11 mouse cellular contexts compared by ENCODE assay signal in the genomic region with DNA sequence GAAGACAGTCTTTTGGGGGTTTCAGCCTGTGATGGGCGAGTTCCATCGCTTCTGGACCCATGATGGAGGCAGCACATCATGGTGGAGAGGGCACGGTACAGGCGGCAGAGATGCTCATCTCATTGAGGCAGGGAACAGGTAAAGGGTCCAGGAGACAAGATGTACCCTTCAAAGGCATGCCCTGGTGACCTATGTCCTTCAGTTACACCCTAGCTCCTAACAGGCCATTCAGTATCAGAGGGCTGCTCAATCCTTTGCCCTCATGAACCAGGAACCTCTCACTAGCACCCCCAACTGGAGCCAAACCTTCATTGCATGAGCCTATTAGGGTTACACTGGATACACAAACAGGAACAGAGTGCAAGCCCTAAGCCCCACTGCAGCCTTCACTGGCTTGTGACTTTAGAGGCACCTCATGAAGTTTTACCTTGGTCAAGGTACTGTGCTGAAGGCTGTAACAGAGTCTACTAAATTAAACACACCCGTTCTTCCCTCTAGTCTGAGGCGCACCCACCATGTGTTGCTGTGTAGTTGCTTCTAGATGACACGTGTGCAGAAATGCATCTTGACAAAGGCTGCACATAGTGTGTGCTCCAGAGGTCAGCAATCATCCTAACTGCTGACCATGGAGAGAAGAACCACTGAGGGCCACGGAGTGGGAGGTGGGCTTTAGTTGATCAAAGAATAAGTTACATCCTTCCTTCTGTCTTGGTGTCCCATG. TPM values are rescaled to one million over a fixed set of nuclear protein-coding genes. Genes with fewer than 3 reads are reported as not detected.
DNase-seq lines count a peak whose midpoint lies in the region; ATAC-seq and TF ChIP-seq lines count a peak whose summit lies in the region.
"Had no signal": no experiment of that assay in that cellular context is flagged by ENCODE, and none has a peak within 500 bp of the region (broad histone marks: within the 10 kb centered on the region; RNA-seq: fewer than 3 reads in every experiment).

No protein-coding gene starts in this region.

- H3K9ac ChIP-seq in heart, embryonic 11.5 days (ENCODE audit: low read depth, low read length), result no peak overlapping the region
- no peak overlapping the region for H3K9ac ChIP-seq in forebrain, postnatal 0 days
- H3K9ac ChIP-seq: lung, embryonic 15.5 days had no signal

- no peaks in the 10 kb centered on the region for H3K36me3 ChIP-seq in heart, embryonic 11.5 days (ENCODE audit: control insufficient read depth, insufficient read depth, low read length)
- peaks cover 4% of the 10 kb centered on the region for H3K36me3 ChIP-seq in G1E (replicated peaks)
- H3K36me3 ChIP-seq in forebrain, postnatal 0 days (ENCODE audit: insufficient read depth), result no peaks in the 10 kb centered on the region
- H3K36me3 ChIP-seq: lung, embryonic 15.5 days had no signal

- no peak for DNase-seq in heart, postnatal 36 days
- no peak for DNase-seq in G1E (ENCODE audit: low spot score)
- no peak for DNase-seq in forebrain, postnatal 0 days
- no peak for DNase-seq in Muller cell, postnatal 12 days (ENCODE audit: inconsistent ontology term)
- no peak for DNase-seq in gastrocnemius, adult 8-10 months (ENCODE audit: low spot score in 2 of 2)
- no peak for DNase-seq in adrenal gland, postnatal 25 days

- 59% methylated on average over 8 of the region's 8 CpGs for WGBS in heart, embryonic 11.5 days (ENCODE audit: insufficient replicate concordance)
- 65% methylated on average over 8 of the region's 8 CpGs for WGBS in forebrain, postnatal 0 days

- H3K4me3 ChIP-seq in heart, embryonic 11.5 days (ENCODE audit: low read depth, low read length), result no peak overlapping the region
- H3K4me3 ChIP-seq in G1E (ENCODE audit: low read depth, low read length), result peak overlapping the region; percentile 5; the same call in 1 of the 2 replicates
- no peak overlapping the region for H3K4me3 ChIP-seq in forebrain, postnatal 0 days (ENCODE audit: low read depth, low read length)
- H3K4me3 ChIP-seq: erythroblast, embryonic 14.5 days; lung, embryonic 15.5 days had no signal

- H3K27ac ChIP-seq in heart, embryonic 11.5 days (ENCODE audit: low read depth, low read length), result no peak overlapping the region
- no peak overlapping the region for H3K27ac ChIP-seq in forebrain, postnatal 0 days (ENCODE audit: low read depth, low read length)
- H3K27ac ChIP-seq: lung, embryonic 15.5 days had no signal

- no peaks in the 10 kb centered on the region for H3K9me3 ChIP-seq in heart, embryonic 11.5 days (replicated peaks; ENCODE audit: control insufficient read depth, low read length)
- H3K9me3 ChIP-seq in G1E (replicated peaks), result no peaks in the 10 kb centered on the region
- H3K9me3 ChIP-seq in forebrain, postnatal 0 days (ENCODE audit: low read length), result no peaks in the 10 kb centered on the region
- H3K9me3 ChIP-seq: lung, embryonic 15.5 days had no signal

- peak; percentile 34; the same call in 1 of the 2 replicates for TF ChIP-seq CTCF in G1E (IDR thresholded peaks at IDR 0.05; ENCODE audit: low read depth, low read length)
- no peak for TF ChIP-seq CTCF in forebrain, postnatal 0 days (IDR thresholded peaks at IDR 0.05; ENCODE audit: low read depth)

- no peaks in the 10 kb centered on the region for H3K27me3 ChIP-seq in heart, embryonic 11.5 days (ENCODE audit: control insufficient read depth, insufficient read depth, low read length)
- H3K27me3 ChIP-seq in G1E (ENCODE audit: insufficient read depth, low read length), result peaks cover 14% of the 10 kb centered on the region
- no peaks in the 10 kb centered on the region for H3K27me3 ChIP-seq in forebrain, postnatal 0 days (ENCODE audit: insufficient read depth, low read length)
- H3K27me3 ChIP-seq: lung, embryonic 15.5 days; Patski had no signal

- H3K4me1 ChIP-seq in heart, embryonic 11.5 days (ENCODE audit: control insufficient read depth, insufficient read depth, low read length), result peaks cover 3% of the 10 kb centered on the region
- peaks cover 30% of the 10 kb centered on the region for H3K4me1 ChIP-seq in G1E (ENCODE audit: insufficient read depth, low read depth, low read length)
- H3K4me1 ChIP-seq in forebrain, postnatal 0 days (ENCODE audit: insufficient read depth), result no peaks in the 10 kb centered on the region
- H3K4me1 ChIP-seq: lung, embryonic 15.5 days had no signal

- ATAC-seq in heart, embryonic 11.5 days (replicated peaks; ENCODE audit: insufficient number of reproducible peaks, low FRiP score, low TSS enrichment), result 0 out of 2 replicates have a peak, but pooled peaks have one; percentile 18
- ATAC-seq in G1E (ENCODE audit: extremely low read depth, insufficient number of reproducible peaks, low FRiP score, poor library complexity, severe bottlenecking), result peak; percentile 23; the same call in 1 of the 2 replicates
- ATAC-seq in forebrain, postnatal 0 days, result peak; percentile 47
- ATAC-seq in megakaryocyte progenitor cell, adult 5-6 weeks (replicated peaks; ENCODE audit: poor library complexity), result peak; percentile 78

- intact Hi-C loops in heart, postnatal 36 days (cut with DNase I), result loop anchor here (1.0 to 2.0 kb wide), 4 partner anchors 22 to 227 kb away; no protein-coding TSS in a partner anchor

- H3K4me2 ChIP-seq in heart, embryonic 11.5 days, result no peak overlapping the region
- peak overlapping the region; percentile 38; the same call in 1 of the 2 replicates for H3K4me2 ChIP-seq in forebrain, postnatal 0 days (ENCODE audit: low read depth)
- H3K4me2 ChIP-seq: lung, embryonic 15.5 days had no signal

RNA-seq across cellular contexts. Expression of gene Rrm2, which starts 10.4 kb away (rescaled TPM):
- polyA plus RNA-seq in heart, embryonic 11.5 days (2014; fragmentation: Nextera tagmentation; extraction: Ambion mirVana), result 211 and 229 TPM in 2 replicates
- 1 to 10 TPM; 3.7 to 4.2 TPM for total RNA-seq in heart, postnatal 36 days (2021)
- total RNA-seq in G1E (2014; fragmentation: Nextera tagmentation) (330 and 343 TPM in 2 replicates), G1E (2017) (304 and 352 TPM in 2 replicates)
- 504 and 622 TPM in 2 replicates for polyA plus RNA-seq in G1E (2012)
- total RNA-seq in forebrain, postnatal 0 days (2014; rRNA removed), result 18.2 and 19.2 TPM in 2 replicates
- 50.3 and 50.7 TPM in 2 replicates for polyA plus RNA-seq in forebrain, postnatal 0 days (2015; fragmentation: Nextera tagmentation; extraction: Ambion mirVana)
- 176 and 181 TPM in 2 replicates for total RNA-seq in megakaryocyte progenitor cell, adult 5-6 weeks (2015)
- total RNA-seq in megakaryocyte progenitor cell, adult 5-6 weeks (2017), result 149 and 153 TPM in 2 replicates
- total RNA-seq in gastrocnemius, adult 8-10 months (2022), result under 1 TPM; 0.46 to 0.73 (median 0.50) TPM
- 26.7 and 30.0 TPM in 2 replicates for total RNA-seq in adrenal gland, postnatal 25 days (2021)

RNA-seq across cellular contexts. Expression of gene Cys1, which starts 16.0 kb away (rescaled TPM):
- polyA plus RNA-seq in heart, embryonic 11.5 days (2014; fragmentation: Nextera tagmentation; extraction: Ambion mirVana), result 0.66 TPM in 2 replicates
- 1 to 10 TPM; 5.5 to 6.5 TPM for total RNA-seq in heart, postnatal 36 days (2021)
- total RNA-seq in G1E (2014; fragmentation: Nextera tagmentation), result 1.2 TPM in 1 of 2 replicates, not detected in the other
- total RNA-seq in G1E (2017), result 0.12 TPM in 1 of 2 replicates, not detected in the other
- polyA plus RNA-seq in G1E (2012), result not detected in 2 replicates
- 4.2 and 5.8 TPM in 2 replicates for total RNA-seq in forebrain, postnatal 0 days (2014; rRNA removed)
- polyA plus RNA-seq in forebrain, postnatal 0 days (2015; fragmentation: Nextera tagmentation; extraction: Ambion mirVana), result 2.1 and 2.3 TPM in 2 replicates
- total RNA-seq in megakaryocyte progenitor cell, adult 5-6 weeks (2015), result not detected in 2 replicates
- total RNA-seq in megakaryocyte progenitor cell, adult 5-6 weeks (2017), result not detected in 2 replicates
- 1 to 10 TPM; 1.9 to 3.4 (median 2.9) TPM for total RNA-seq in gastrocnemius, adult 8-10 months (2022)
- 2.5 and 5.0 TPM in 2 replicates for total RNA-seq in adrenal gland, postnatal 25 days (2021)
- polyA plus RNA-seq: erythroblast, embryonic 14.5 days had no signal

RNA-seq across cellular contexts. Expression of gene Klf11, which starts 46.6 kb away (rescaled TPM):
- polyA plus RNA-seq in heart, embryonic 11.5 days (2014; fragmentation: Nextera tagmentation; extraction: Ambion mirVana), result 12.2 and 15.3 TPM in 2 replicates
- 10 to 100 TPM; 10.9 to 16.4 TPM for total RNA-seq in heart, postnatal 36 days (2021)
- 16.0 and 18.9 TPM in 2 replicates for total RNA-seq in G1E (2014; fragmentation: Nextera tagmentation)
- total RNA-seq in G1E (2017), result 7.0 and 7.5 TPM in 2 replicates
- 17.4 and 19.2 TPM in 2 replicates for polyA plus RNA-seq in G1E (2012)
- total RNA-seq in forebrain, postnatal 0 days (2014; rRNA removed), result 27.3 and 30.7 TPM in 2 replicates
- 20.4 and 22.9 TPM in 2 replicates for polyA plus RNA-seq in forebrain, postnatal 0 days (2015; fragmentation: Nextera tagmentation; extraction: Ambion mirVana)
- 7.4 and 9.1 TPM in 2 replicates for total RNA-seq in megakaryocyte progenitor cell, adult 5-6 weeks (2015)
- 6.6 and 7.8 TPM in 2 replicates for total RNA-seq in megakaryocyte progenitor cell, adult 5-6 weeks (2017)
- total RNA-seq in gastrocnemius, adult 8-10 months (2022), result 1 to 10 TPM; 3.2 to 4.5 (median 4.2) TPM
- 9.8 and 14.8 TPM in 2 replicates for total RNA-seq in adrenal gland, postnatal 25 days (2021)

Comparison
In these comparisons a context has a peak if more than half of its experiments do, and no peak if none do; other contexts are left out.
1. ATAC-seq: peak in every context shown above with its lines; median percentile 78 in megakaryocyte progenitor cell, adult 5-6 weeks; 47 in forebrain, postnatal 0 days; 23 in G1E; 18 in heart, embryonic 11.5 days.